Mouse (Mus musculus): ENCODE data around the gene Stk4. TPM values are rescaled to one million over a fixed set of nuclear protein-coding genes. Genes with fewer than 3 reads are reported as not detected.

The Stk4 gene
- total RNA-seq, 2 experiments from 2014 or later = 7.7 to 8.8 TPM

- DNase-seq = no peak
These were observed 9.4 kb downstream of the Stk4 start for GRCm38 (mm10) chr2:164079488-164079887.

GRCm38 (mm10) chr2:164081577-164081976 is 11.5 kb downstream of the Stk4 start:
- no peak for DNase-seq

DNA sequence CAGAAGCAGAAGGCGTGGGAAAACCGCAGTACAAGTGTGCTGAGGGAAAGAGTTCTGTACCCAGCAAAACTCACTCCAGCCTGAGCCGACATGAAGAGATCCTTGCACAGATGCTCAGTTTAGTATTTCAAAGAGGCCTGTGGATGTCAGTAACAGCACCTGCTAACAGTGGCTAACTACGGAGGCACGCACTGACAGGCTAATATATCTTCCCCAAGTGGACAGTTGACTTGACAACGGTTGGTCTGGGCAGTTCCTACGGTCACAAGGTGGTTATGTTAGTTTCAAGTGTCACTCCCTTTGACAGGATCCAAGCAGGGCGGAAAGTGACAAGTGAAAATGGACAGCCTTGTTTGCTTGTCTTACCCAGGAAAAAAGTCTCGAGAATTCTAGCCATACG is 12.1 kb downstream of the Stk4 start:
- peak; percentile 52 for DNase-seq

- DNase-seq = peak; percentile 40
These were observed 13.7 kb downstream of the Stk4 start for GRCm38 (mm10) chr2:164083609-164084341.

DNA sequence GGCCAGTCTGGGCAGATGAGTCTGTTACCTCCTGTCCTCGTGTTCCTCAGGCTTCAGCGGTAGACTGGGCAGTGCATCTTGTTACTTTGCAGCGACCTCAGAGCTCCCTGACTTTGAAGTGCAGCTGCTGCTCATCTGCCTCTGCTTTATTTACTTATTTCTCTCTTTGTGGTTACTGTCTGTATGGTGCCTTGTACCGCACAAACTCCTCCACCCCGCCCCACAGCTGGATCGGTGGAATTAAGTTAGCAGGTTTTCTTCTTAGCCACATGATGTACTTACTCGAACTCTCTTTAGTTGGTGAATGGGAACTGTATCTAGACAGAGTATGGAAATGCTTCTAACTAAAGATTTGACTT is 14.2 kb downstream of the Stk4 start:
- peak; percentile 17 for DNase-seq

DNA sequence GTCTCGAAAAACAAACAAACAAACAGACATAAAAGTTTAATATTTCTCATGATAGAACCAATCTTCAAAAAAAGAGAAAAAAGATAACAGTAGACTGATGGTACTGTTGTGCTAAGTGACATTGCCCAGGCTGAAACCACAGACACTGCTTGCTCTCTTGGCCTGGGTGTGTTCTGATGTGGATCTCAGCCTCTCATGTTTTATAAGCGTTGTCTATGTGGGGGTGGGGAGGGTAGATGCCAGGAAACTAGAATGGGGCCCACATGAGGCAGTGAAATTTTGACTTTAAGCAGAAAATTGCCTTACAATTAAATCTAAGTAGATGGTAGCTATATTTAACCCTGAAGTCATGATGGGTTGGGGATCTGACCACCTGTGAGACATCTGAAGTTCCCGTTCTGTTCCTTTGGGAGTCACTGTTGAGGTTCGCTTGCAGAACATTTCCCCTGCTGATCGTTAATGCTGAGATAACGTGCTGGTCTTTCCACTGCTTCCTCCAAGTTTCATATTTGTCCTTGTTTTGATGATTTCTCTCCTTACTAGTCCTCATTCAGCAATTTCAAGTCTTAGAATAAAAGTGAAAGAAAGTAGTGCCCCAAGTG is 17.4 kb downstream of the Stk4 start:
- DNase-seq = no peak

- no peak for DNase-seq
These were observed 19.4 kb downstream of the Stk4 start for GRCm38 (mm10) chr2:164089508-164089907.

DNA sequence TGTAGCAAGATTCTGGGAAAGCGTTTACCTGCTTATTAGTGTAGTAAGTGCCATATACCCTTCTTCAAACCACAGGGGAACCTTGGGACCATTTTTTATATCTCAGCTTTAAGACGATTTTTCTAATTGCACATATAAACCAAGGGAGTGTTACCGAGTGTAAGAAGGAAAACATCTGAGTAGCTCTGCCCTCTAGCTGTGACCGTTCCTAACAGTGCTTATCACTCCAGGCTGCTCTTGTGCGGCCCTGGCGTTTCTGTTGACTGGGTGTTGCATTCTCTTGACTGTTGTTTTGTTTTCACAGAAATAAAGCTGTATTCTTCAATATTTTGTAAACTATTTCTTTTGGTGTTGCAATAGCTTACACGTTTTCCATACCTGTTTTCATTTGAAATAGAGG is 24.0 kb downstream of the Stk4 start:
- no peak for DNase-seq

GRCm38 (mm10) chr2:164098603-164099250 is 28.6 kb downstream of the Stk4 start:
- DNase-seq = peak; percentile 34

DNA sequence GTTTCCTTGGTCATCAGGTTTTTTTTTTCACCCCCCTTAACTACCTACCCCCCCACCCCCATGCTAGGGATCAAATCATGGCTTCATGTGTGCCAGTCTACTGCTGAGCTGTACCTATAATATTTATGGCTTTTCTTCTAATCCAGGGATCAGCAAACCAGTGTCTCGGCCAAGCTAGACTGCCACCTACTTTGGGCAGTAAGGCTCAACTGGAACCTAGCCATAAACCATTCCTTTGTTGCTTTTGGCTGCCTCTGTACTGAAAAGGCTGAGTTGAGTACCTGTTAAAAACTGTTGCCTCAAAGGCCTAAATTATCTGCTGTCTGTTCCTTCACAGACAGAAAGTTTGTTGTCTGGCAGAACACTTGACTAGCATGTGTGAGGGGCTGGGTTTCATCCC is 31.8 kb downstream of the Stk4 start:
- no peak for DNase-seq

- no peak for DNase-seq
These were observed 32.2 kb downstream of the Stk4 start for GRCm38 (mm10) chr2:164102366-164102765.

DNA sequence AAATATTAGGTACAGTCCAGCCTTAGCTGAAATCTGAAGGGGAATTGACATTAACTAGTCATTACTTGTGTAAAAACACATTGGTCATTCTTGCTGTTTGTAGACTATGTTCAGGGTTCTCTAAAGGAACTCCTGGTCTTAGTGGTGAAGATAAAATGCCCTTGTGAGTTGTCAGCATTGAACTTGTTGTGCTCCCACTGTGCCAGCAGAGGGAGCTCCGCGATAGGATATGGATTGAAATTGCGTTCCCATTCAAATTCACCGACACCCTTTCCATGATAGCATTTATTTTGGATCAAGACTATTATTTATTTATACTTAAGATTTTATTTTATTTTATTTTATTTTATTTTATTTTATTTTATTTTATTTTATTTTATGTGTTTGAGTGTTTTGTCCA is 33.4 kb downstream of the Stk4 start:
- DNase-seq = no peak

GRCm38 (mm10) chr2:164106287-164107035 is 36.3 kb downstream of the Stk4 start:
- no peak for DNase-seq

DNA sequence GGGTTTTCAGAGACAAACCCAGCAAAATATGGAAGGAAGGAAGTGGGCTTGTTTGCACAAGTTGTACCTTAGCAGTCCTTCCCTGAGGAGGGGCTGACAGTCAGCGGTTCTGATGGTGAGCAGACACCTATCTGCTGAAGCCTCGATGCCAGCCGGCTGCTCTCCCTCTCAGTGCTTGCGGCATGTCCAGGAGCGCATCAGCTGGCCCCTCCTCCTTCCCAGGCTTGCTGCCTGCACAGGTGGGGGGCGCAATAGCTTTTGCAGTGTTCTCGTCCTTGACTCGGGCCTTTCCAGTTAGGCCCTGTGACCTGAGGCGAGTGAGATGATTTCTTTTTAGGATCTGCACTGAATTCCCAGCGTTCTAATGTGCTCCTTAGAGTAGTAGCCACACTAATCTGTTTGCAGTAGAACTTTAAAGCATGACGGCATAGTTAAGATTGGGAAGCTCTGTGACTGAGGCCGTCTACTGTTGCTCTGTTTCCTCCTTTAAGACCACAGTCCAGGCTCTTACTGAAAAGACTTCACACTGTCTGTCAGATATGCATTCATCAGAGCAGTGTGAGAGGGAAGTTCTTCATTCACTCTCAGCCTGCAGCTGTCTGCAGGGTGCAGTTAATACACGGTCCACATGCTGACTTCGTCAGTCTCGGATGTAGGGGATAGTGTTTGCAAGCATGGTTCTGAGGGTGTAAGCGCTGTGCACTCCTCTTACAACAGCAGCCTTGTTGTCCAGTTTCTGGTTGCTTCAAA is 37.2 kb downstream of the Stk4 start:
- DNase-seq = no peak

GRCm38 (mm10) chr2:164108501-164108900 is 38.4 kb downstream of the Stk4 start:
- peak; percentile 25 for DNase-seq

GRCm38 (mm10) chr2:164111546-164111945 is 41.4 kb downstream of the Stk4 start:
- DNase-seq = no peak

- no peak for DNase-seq
These were observed 43.9 kb downstream of the Stk4 start for GRCm38 (mm10) chr2:164114051-164114450.

DNA sequence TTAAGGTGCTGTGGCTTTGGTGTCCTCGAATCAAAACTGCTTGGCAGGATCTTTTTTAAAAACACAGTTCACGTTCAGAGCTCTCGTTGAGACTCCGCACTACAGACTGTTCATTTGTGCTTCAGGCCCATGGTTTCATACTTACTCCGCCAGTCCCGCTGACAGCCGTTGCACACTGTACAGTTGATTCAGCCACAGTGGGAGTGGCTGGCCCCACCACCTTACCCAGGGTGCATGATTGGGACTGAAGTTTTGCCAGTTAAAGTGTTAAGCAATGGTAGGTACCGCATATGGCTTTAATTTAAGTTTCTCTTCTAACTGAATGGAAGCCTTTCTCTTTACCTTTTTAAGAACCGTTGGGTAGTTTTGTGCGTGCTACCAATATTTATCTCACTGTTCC is 45.4 kb downstream of the Stk4 start:
- no peak for DNase-seq

- no peak for DNase-seq
These were observed 49.4 kb downstream of the Stk4 start for GRCm38 (mm10) chr2:164119503-164119902.

DNA sequence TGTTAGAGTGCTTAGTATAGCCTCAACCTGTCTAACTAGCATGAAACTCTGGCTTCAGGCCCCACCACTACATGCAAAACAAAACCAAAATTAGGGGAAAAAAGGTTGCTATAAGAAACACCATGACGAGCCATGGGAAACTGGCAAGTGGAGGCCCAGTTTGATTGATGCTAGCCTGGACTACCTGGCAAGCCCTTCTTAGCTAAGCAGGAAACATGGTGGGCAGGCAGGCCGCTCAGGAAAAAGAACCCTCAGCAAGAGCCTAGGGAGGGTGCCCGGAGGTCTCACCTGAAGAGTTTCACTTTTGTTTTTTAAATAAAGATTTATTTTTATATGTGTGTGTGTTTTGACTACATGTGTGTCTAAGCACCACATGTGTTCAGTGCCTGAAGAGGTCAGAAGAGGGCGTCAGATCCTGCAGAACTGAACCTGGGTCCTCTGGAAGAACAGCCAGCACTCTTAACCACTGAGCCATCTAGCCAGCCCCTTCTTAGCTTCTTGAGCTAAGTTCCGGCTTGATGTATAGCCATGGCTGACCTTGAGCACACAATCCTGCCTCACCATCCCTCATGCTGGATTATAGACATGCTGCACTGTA is 53.1 kb downstream of the Stk4 start:
- no peak for DNase-seq

- no peak for DNase-seq
These were observed 56.4 kb downstream of the Stk4 start for GRCm38 (mm10) chr2:164126533-164126955.

DNA sequence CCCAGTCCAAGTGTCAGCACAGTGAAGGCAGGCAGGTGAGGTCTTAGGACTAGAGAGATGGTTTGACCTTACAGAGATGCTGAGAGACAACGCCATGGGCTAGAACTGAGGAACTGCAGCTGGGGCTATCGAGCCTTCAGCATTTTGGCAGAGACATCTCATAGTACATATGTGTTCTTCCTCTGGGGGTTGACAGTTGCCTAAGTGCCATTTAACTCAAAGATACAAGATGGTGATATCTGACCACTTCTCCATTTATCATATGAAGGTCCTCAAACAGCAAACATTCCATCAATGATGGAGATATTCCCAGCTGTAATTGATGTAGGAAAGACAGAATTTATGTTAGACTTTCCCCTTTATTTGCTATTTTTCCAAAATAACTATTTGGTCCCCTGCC is 57.2 kb downstream of the Stk4 start:
- no peak for DNase-seq

Data from gastrocnemius, postnatal 25 days (tissue).